Mouse (Mus musculus) myocyte (in vitro differentiated cells): ENCODE data around the gene Setd1a.
"Not testable (repeated sequence)": the region's sequence is repeated elsewhere in the genome, so short reads cannot be mapped to it uniquely, and the experiment has no call there.

Source experiments
- MYOD1 ChIP-seq, 3 experiments: IDR thresholded peaks; one replicate each; pipeline ENCODE4 v1.6.1; 2011; ENCODE audit warnings: control low read depth in 2 of 3, low read depth in 2 of 3, mild to moderate bottlenecking in 2 of 3, moderate library complexity in 1 of 3; ENCODE audit not compliant: insufficient read length in 2 of 3, control insufficient read depth in 1 of 3
- POLR2A ChIP-seq: IDR thresholded peaks from one replicate; pipeline ENCODE4 v1.6.1; 2011; ENCODE audit warnings: low read depth, mild to moderate bottlenecking, control low read depth, moderate library complexity; ENCODE audit not compliant: insufficient read length

- not testable (repeated sequence) for TF ChIP-seq MYOD1 (IDR thresholded peaks at IDR 0.05; ENCODE audit: control insufficient read depth in 1 of 3, insufficient read length in 2 of 3, low read depth in 2 of 3); POLR2A
Observed at GRCm38 (mm10) chr7:127840031-127840430, 63.6 kb downstream of the Setd1a start.
